Mouse (Mus musculus): ENCODE results near the gene Mlkl. TPM values are rescaled to one million over a fixed set of nuclear protein-coding genes. Genes with fewer than 3 reads are reported as not detected.
"Not testable (repeated sequence)": the region's sequence is repeated elsewhere in the genome, so short reads cannot be mapped to it uniquely, and the experiment has no call there.

Gene Mlkl
- total and polyA plus RNA-seq, 3 experiments, result 0.72 to 7.9 (median 1.5) TPM

- in situ Hi-C loops (cut with MboI; ENCODE audit: low pct_ligation_motif_present, low pct_unique_long_range_greater_than_20kb, low sequenced_read_pairs), result no loop called here
- H3K4me2 ChIP-seq (ENCODE audit: insufficient read depth, low read depth, poor library complexity, severe bottlenecking), result no peak overlapping the region
- no peak overlapping the region for H3K27ac ChIP-seq (ENCODE audit: insufficient read depth, low read depth)
- dilution Hi-C loops (cut with MboI; ENCODE audit: extremely low pct_ligation_motif_present, extremely low pct_unique_long_range_greater_than_20kb, low sequenced_read_pairs), result no loop called here
- no peaks in the 10 kb centered on the region for H3K4me1 ChIP-seq (ENCODE audit: control insufficient read depth in 1 of 2, insufficient read depth in 2 of 2)
- H3K79me2 ChIP-seq (replicated peaks; ENCODE audit: control insufficient read depth, extremely low read depth, insufficient read depth, poor library complexity, severe bottlenecking), result no peaks in the 10 kb centered on the region
- no peak overlapping the region for H3K9ac ChIP-seq (ENCODE audit: insufficient read depth, low read depth)
- peaks cover 2% of the 10 kb centered on the region for H3K9me3 ChIP-seq (replicated peaks; ENCODE audit: low read length)
- peaks cover 0 to 7% of the 10 kb centered on the region in 2 experiments for H3K36me3 ChIP-seq (replicated peaks in 1 of 2; ENCODE audit: control insufficient read depth in 1 of 2, insufficient read depth in 1 of 2, low read length in 1 of 2)
- peak; percentile 20 for DNase-seq (ENCODE audit: extremely low read depth)
- peaks cover 15% of the 10 kb centered on the region for H3K27me3 ChIP-seq (replicated peaks)
- H3K4me3 ChIP-seq (replicated peaks in 1 of 3; ENCODE audit: low read depth in 2 of 3, low read length in 2 of 3, poor library complexity in 1 of 3), result no peak overlapping the region
- TF ChIP-seq RAD21 (IDR thresholded peaks at IDR 0.05; ENCODE audit: low read depth, low read length) (peak; percentile 19), SMC3 (IDR thresholded peaks at IDR 0.05; ENCODE audit: low read depth, low read length) (peak; percentile 21; the same call in 1 of the 2 replicates), CTCF (conservative IDR thresholded peaks at IDR 0.05 in 1 of 2, IDR thresholded peaks at IDR 0.05 in 1 of 2; ENCODE audit: low read depth in 2 of 2, low read length in 2 of 2) (peak; percentile 33 to 49; a peak in 3 of 4 replicates), ZNF384 (IDR thresholded peaks at IDR 0.05; ENCODE audit: low read depth, low read length) (no peak)
These were observed 25.2 kb downstream of the Mlkl start for GRCm38 (mm10) chr8:111312758-111313162.

GRCm38 (mm10) chr8:111310006-111310405 lies 28.0 kb downstream of the Mlkl start:
- H3K9ac ChIP-seq (ENCODE audit: insufficient read depth, low read depth); H3K4me1 ChIP-seq (ENCODE audit: control insufficient read depth in 1 of 2, insufficient read depth in 2 of 2); H3K27ac ChIP-seq (ENCODE audit: insufficient read depth, low read depth); DNase-seq (ENCODE audit: extremely low read depth); H3K79me2 ChIP-seq (replicated peaks; ENCODE audit: control insufficient read depth, extremely low read depth, insufficient read depth, poor library complexity, severe bottlenecking); H3K4me3 ChIP-seq (replicated peaks in 1 of 3; ENCODE audit: low read depth in 2 of 3, low read length in 2 of 3, poor library complexity in 1 of 3); in situ Hi-C loops (cut with MboI; ENCODE audit: low pct_ligation_motif_present, low pct_unique_long_range_greater_than_20kb, low sequenced_read_pairs); H3K36me3 ChIP-seq (replicated peaks in 1 of 2; ENCODE audit: control insufficient read depth in 1 of 2, insufficient read depth in 1 of 2, low read length in 1 of 2); H3K27me3 ChIP-seq (replicated peaks); H3K9me3 ChIP-seq (replicated peaks; ENCODE audit: low read length); dilution Hi-C loops (cut with MboI; ENCODE audit: extremely low pct_ligation_motif_present, extremely low pct_unique_long_range_greater_than_20kb, low sequenced_read_pairs); H3K4me2 ChIP-seq (ENCODE audit: insufficient read depth, low read depth, poor library complexity, severe bottlenecking): not testable (repeated sequence)

DNA sequence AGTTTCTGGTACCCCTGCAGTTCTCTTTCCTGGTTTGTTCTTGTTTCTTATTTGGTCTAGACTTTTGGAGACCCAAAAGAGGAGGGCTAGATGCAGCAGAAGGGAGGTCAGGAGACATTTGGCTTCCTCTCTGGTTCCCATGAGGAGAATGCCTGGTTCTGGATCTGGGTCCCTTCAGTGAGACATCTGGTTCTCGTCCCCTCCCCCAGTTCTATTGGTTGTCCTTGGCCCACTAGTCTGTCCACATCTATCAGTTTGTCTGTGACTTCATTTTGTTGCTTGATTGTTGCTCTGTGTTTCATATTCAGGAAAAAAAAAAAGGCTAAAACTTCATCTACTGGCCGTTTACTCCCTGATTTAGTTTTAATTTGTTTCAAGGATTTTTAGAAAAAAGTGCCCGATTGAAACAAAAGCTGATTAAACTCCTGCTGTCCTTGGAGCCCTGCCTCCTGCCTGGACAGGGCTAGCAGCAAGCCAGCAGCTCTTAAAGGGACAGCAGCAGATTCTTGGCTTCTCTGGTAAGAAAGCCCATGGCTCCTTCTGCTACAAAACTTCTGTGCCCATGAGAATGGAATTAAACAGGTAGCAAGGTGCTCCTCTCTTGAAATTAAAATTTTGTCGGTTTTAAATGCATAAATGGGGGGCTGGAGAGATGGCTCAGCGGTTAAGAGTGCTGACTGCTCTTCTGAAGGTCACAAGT lies 32.8 kb downstream of the Mlkl start:
- H3K36me3 ChIP-seq (replicated peaks in 1 of 2; ENCODE audit: control insufficient read depth in 1 of 2, insufficient read depth in 1 of 2, low read length in 1 of 2), result no peaks in the 10 kb centered on the region

More for the DNA sequence above, 32.8 kb downstream of the Mlkl start:
- TF ChIP-seq PAX5 (IDR thresholded peaks at IDR 0.05; ENCODE audit: low read length) (no peak), MYC (IDR thresholded peaks at IDR 0.05; ENCODE audit: low read depth, low read length) (no peak), CHD2 (IDR thresholded peaks at IDR 0.05; ENCODE audit: low read length) (no peak), ZKSCAN1 (IDR thresholded peaks at IDR 0.05; ENCODE audit: borderline replicate concordance, low read depth, low read length) (no peak), EP300 (IDR thresholded peaks at IDR 0.05; ENCODE audit: low read length) (no peak), SIN3A (IDR thresholded peaks at IDR 0.05; ENCODE audit: low read length) (no peak), RAD21 (IDR thresholded peaks at IDR 0.05; ENCODE audit: low read depth, low read length) (no peak), UBTF (IDR thresholded peaks at IDR 0.05; ENCODE audit: low read depth, low read length) (no peak), KAT2A (IDR thresholded peaks at IDR 0.05; ENCODE audit: insufficient replicate concordance, low read length) (no peak), TCF12 (IDR thresholded peaks at IDR 0.05; ENCODE audit: low read depth, low read length) (no peak), CHD1 (IDR thresholded peaks at IDR 0.05; ENCODE audit: low read depth, low read length) (no peak), MAX (IDR thresholded peaks at IDR 0.05; ENCODE audit: low read length) (no peak), SMC3 (IDR thresholded peaks at IDR 0.05; ENCODE audit: low read depth, low read length) (no peak), IRF4 (IDR thresholded peaks at IDR 0.05; ENCODE audit: low read depth, low read length) (no peak), MAZ (IDR thresholded peaks at IDR 0.05; ENCODE audit: low read depth, low read length) (no peak)
- H3K79me2 ChIP-seq (replicated peaks; ENCODE audit: control insufficient read depth, extremely low read depth, insufficient read depth, poor library complexity, severe bottlenecking), result no peaks in the 10 kb centered on the region
- no peaks in the 10 kb centered on the region for H3K9me3 ChIP-seq (replicated peaks; ENCODE audit: low read length)
- dilution Hi-C loops (cut with MboI; ENCODE audit: extremely low pct_ligation_motif_present, extremely low pct_unique_long_range_greater_than_20kb, low sequenced_read_pairs), result no loop called here
- H3K4me3 ChIP-seq (replicated peaks in 1 of 3; ENCODE audit: low read depth in 2 of 3, low read length in 2 of 3, poor library complexity in 1 of 3), result no peak overlapping the region
- H3K27ac ChIP-seq (ENCODE audit: insufficient read depth, low read depth), result no peak overlapping the region
- no peak overlapping the region for H3K9ac ChIP-seq (ENCODE audit: insufficient read depth, low read depth)
- no peak overlapping the region for H3K4me2 ChIP-seq (ENCODE audit: insufficient read depth, low read depth, poor library complexity, severe bottlenecking)
- in situ Hi-C loops (cut with MboI; ENCODE audit: low pct_ligation_motif_present, low pct_unique_long_range_greater_than_20kb, low sequenced_read_pairs), result no loop called here
- H3K4me1 ChIP-seq (ENCODE audit: control insufficient read depth in 1 of 2, insufficient read depth in 2 of 2), result peaks cover 0 to 3% of the 10 kb centered on the region in 2 experiments; a peak in 1 of 4 replicates
- DNase-seq (ENCODE audit: extremely low read depth), result no peak
- H3K27me3 ChIP-seq (replicated peaks), result no peaks in the 10 kb centered on the region

All from CH12.LX (cell line).